Mouse (Mus musculus): ENCODE measurements around the gene Gm765.
A peak's percentile ranks its signal among the peaks of the same experiment; 100 is the strongest.

Gm765 gene

GRCm38 (mm10) chr6:98210237-98210636 lies 132.3 kb downstream of the Gm765 start:
- DNase-seq = no peak

GRCm38 (mm10) chr6:98208051-98208450 lies 134.5 kb downstream of the Gm765 start:
- DNase-seq = no peak

GRCm38 (mm10) chr6:98198706-98199105 lies 143.8 kb downstream of the Gm765 start:
- DNase-seq = peak; percentile 14

- peak; percentile 2 for DNase-seq
Observed at GRCm38 (mm10) chr6:98190745-98191442, 151.7 kb downstream of the Gm765 start.
